Mouse (Mus musculus): ENCODE measurements at regions not wholly inside any gene's neighbourhood (a gene's known extent, or its start where the extent isn't known, plus 50 kb on each side); places are given as distances from the start of the nearest gene placed in this dataset.

- no peak for TF ChIP-seq CTCF (IDR thresholded peaks at IDR 0.05; ENCODE audit: borderline replicate concordance, insufficient read depth, low read depth, low read length)
- peak; percentile 39; the same call in 1 of the 2 replicates for TF ChIP-seq POLR2A (IDR thresholded peaks at IDR 0.05; ENCODE audit: borderline replicate concordance, insufficient read depth, low read length)
Measured at GRCm38 (mm10) chr8:26351643-26352540, 232.6 kb downstream of the Gm45692 start.

All from cerebellum, adult 2 months (tissue).